Mouse (Mus musculus) lung, postnatal 14 days (tissue): ENCODE results near the gene Tbc1d8.

Experiments used
- DNase-seq: peaks from one replicate; pipeline ENCODE4 v3.0.0; 2021

Tbc1d8 gene

DNA sequence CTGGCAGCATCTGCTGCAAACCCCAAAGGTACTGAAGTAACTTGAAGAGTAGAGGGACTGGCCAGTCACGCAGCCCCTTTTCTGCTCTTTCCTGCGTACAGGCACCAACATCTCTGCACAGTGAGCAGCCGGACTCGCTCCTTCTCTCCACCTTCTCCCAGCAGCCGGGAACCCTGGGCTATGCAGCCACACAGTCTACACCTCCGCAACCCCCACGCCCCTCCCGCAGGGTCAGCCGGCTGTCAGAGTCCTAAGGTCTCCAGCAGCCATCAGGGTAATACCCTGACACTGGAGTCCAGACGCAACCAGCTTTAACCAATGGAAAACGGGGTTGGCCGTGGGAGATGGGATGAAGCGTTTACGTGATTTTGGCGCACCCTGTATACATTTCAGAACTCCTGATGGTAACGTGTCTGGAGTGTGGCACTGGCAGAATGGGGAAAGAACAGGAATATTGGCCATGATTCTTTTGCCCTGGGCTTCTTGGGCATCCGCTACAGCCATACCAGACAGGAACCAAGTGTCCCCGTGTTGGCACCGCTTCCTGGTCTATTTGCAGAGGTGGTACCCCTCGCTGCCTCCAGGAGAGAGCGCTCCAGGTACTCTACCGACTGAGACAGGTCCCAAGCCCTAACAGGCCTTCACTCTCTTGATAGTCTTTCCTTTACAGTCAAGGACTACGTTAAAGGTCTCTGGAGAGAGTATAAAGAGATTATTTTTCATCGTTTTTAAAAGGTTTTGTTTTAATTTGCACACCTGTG lies 116.6 kb downstream of the Tbc1d8 start:
- no peak for DNase-seq

DNA sequence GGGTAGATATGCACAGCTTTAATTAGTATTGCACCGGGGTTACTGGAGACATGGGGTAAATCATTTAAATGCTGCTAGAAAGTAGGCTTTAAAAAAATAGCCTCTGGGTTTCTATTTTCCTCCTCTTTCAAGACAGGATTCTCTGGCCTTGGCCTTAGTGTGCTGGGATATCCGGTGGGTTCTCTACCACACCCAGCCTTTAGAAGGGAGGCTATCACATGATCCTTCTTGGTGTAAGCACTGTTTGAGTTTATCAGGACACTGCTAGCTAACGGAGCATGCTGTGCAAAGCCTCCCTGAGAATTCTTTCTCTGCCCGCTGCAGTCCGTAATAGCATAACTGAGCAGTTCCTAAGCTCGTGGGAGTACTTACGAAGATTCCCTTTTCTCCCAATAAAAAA lies 129.1 kb downstream of the Tbc1d8 start:
- no peak for DNase-seq

DNA sequence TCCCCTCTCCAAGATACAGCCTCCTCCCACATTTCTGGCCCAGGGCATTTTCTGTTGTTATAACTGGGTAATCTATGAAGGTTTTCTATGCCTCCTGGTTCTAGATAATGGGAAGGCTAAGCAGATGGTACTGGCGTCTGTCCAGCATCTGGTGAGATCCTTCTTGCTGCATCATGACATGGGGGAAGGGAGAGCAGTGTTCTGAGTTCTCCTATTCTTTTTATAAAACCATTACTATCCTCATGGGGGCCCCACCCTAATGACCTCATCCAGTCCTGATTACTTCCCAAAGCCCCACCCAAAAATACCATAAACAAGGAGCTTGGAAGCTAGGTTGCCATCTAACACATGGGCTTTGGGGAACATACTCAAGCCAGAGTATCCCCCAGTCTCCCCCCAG lies 129.6 kb downstream of the Tbc1d8 start:
- no peak for DNase-seq

DNA sequence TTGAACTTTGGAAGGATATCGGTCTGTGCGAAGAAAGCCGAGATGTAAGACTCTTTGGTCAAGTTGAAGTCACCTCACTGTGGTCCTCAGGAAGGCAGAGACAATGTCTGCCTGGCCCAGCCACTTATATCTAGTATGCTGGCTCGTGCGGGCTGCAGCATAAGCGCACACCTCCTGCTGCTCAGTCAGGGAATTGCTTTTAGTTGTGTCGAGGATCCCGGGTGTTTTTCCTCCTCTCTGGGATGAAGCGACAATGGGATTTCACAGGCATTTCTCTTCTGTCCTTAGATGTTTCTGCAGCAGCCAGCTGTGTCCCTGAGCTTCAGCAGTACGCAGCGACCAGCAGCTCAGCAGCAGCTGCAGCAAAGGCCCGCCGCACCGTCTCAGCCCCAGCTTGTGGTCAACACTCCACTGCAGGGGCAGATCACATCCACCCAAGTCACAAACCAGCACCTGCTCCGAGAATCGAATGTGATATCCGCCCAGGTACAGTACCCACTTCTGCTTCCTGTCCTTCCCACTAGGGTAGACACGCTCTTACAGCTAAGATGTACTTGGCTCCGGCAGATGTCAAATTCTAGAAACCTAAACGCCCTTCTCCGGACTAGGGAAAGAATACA lies 133.5 kb downstream of the Tbc1d8 start:
- no peak for DNase-seq

DNA sequence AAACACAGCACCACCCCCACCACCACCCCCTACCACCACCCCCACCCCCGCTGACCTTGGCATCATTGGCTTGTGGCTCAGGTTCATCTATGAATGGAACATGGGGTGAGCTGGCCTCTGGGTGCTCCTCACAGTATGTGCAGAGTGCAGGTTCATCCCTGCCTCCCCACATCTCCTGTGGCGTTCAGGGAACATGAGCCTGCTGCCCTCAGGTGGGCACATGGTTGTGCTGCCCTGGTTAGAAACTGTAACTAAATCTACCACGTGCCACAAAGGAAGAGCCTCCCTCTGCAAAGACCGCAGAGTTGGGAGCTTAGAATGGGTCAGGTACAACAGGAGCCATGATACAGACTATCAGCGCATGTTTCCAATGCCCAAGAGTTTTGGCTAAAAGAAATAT lies 135.3 kb downstream of the Tbc1d8 start:
- DNase-seq = no peak

DNA sequence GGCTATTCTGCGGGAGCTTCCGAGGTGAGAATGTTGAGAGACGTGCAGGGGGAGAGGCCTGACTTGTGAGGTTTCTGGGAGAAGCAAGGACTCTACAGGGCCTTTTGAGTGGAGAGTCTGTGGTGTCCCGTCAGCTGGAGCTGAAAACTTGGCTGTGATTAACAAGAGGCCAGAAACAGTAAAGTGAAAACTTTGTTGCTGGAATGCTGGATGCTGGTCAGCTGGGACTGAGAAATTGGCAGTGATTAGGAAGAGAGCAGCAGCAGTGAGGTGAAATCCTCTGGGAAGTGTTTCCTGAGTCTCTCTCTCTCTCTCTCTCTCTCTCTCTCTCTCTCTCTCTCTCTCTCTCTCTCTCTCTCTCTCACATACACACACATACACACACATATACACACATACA lies 136.7 kb downstream of the Tbc1d8 start:
- no peak for DNase-seq

DNA sequence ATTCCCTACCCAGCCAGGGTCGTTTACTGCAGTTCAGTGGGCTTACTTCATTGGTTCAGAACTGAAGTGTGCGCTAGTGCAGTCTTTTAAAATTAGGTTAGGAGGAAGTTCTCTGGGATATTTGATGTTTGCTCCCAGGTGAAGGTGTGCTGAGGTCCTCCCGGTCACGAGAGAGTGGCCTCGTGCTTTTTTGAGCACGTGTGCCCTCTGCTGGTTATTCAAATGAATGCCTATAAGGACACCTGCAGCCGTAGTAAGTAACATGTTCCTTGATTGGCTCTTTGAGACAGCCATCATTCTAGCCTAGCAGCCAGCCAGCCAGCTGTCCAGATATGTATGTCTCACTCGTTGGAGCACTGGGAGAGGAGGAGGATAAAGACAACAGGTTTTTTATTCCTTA lies 137.9 kb downstream of the Tbc1d8 start:
- peak; percentile 63 for DNase-seq

DNA sequence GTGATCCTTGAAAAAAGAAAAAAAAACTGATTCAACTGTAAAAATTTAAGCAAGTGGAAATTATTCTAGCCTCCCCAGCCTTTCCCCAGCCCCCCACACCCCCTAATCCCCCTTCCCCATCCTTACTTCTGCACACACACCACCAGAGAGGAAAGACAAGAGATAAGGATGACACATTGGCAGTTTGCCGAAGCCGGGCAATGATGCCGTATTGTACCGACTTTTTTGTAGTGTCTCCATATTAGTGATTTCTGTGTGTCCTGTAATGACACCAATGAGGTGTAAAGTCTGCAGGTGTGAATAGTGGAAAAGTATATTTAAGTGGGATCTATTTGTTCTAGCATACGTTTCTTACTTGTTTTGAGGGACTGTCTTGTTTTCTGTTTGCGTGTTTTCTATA lies 138.4 kb downstream of the Tbc1d8 start:
- DNase-seq = no peak

DNA sequence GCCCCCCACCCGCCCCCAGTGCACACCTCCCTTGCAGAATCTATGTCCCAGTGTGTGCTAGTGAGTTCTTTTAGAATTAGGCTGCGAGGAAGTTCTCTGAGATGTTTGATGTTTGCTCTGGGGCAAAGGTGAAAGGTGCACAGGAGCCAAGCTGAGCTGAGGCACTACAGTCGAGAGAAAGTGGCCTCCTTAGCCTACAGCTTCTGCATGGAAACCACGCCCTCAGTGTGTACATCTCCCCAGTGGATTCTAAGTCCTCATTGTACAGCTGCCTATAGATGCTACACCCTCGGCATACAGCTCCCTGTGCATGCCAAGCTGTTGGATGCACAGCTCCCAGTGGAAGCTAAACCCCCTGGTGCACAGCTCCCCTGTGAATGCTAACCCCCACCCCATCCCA lies 139.1 kb downstream of the Tbc1d8 start:
- DNase-seq = no peak

DNA sequence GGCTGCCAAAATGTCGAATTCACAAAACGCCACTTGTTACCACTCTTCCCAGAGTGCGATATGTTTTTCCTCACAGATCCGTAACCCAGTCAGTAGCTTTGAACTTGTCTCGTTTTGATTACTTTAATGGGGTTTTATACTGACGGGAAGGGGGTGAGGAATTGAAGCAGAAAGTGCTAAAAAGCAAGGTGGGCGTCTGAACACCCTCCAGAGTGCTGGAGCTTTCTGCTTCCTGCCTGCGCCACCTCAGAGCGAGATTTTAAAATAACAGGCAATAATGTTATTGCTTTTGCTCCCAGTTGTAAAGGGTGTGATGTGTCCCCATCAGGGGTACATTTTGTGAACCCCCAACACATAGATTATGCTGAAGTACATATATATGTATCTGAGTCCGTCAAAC lies 139.7 kb downstream of the Tbc1d8 start:
- no peak for DNase-seq

DNA sequence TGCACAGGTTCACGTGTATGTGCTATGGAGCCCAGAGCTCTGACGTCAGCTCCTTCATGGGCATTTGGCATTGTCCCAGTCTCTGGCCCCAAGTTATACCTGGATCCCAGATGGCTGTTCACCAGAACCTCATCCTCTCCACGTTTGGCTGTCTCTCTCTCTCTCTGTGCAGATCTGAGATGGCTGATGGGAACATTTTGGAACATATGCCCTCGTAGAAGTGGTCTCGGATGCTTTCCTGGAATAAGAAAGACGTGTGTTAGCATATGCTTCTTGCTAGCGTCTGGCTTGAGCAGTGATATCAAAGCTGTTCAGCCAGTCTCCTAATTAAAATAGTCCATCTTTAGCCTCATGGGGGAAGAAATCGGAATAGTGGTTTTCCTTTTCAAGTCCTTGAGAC lies 141.8 kb downstream of the Tbc1d8 start:
- DNase-seq = no peak

DNA sequence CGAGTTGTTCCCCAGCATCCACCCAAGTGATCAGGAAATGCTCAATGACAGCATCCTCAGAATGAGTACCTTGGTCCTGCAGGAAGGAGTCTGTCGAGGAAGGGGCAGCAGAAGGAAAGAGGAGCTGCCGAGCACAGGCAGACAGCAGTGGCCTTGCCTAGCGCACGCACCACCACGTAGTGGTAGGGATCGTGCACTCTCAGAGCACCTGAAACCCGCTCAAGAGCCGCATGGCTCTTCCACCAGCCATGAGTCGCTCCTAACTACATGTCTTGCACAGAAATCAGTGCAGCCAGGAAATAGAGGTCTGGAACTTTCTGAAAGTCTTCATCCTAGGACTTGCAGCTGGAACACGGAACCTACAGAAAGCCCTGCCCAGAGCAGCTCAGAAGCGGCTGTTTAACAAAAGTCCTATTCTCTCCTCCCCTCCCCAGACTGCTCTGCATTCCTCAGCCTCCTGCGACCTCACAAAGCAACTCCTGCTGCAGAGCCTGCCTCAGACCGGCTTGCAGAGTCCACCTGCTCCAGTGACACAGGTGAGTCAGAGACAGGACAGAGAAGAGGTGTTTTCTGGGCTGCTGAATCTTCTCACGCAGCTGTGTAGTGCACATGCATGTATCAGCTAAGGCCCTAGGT lies 142.9 kb downstream of the Tbc1d8 start:
- DNase-seq = no peak

DNA sequence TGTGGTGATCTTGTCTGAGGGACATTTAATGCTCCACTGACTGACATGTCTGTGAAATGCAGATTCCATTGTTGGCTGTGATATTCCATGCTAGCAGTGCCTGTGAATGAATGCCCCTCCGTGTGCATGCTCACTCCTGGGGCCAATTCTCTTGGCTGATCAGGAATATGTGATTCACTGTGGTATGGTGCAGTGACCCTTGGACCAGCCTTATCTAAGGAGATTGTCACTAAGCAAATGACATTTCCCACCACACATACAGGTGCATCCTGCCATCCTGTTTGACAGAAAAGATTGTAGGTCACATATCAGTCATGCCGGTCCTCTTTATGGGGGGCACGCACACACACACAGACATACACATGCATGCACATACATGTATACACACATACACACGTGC lies 146.1 kb downstream of the Tbc1d8 start:
- no peak for DNase-seq

DNA sequence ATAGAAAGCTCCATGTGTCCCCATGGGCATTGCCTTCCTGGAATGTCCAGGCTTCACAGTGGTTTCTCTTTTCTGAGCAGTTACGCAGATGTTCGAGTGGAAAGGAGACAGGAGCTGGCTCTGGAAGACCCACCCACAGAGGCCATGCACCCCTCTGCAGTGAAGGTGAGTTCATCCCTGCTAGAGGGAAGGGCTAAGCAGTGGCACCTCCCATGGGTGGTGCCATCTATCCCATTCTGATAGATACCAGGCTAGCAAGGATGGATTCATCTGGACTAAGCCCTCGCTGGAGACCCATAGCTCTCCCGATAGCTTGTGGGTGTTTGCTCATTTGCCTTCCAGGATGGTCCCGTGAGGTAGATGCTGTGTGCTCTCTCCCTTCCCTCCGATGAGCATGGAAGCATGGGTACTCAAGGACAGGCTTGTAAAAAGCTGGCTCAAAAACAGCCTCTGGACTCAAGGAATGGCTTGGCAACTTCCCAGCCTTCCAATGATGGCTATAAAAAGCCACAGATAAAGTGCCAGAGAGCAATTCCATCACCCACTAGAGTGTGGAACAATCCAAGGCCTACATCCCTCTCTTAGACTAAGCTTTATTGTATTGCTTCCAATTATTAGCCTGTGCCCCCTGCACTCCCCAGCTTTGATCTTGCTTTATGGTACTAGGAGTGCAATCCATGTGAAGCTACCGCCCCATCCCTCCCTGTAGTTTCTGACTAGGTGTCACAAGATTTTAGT lies 147.5 kb downstream of the Tbc1d8 start:
- peak; percentile 35 for DNase-seq

DNA sequence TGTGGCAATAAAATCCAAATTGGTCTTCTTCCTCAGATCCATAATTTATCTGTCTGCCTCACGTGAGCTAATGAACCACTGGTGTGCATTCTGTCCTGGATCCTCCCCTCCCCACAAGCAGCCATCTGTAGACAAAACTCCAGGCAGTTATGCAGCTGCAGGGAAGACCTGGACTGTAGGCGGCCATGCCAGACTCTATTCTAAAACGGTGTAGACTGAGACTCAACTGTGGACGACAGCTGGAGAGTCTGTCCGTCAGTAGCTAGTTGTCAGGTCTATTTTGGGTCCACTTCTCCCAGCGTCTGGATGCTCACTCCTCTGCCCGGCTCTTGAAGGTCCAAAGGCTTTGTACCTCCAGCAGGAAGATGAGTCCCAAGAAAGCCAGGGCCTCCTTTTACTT lies 151.0 kb downstream of the Tbc1d8 start:
- DNase-seq = no peak

DNA sequence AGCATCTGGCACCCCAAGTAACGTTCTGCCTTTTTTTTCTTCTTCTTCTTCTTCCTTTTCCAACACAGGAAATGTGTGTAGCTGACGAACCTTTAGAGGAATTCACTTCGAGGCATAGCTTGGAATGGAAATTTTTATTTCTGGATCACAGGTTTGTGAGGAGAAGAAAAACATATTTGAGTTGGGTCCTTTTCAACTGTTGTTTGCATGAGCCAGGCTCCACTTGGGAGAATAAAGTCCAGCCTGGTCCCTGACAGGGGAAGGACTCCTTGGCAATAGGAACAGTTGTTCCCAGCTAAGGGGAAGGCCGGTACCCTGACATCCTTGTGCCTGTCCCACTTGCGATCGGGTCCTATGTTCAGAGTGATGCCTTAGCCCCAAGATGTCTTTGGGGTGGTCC lies 153.3 kb downstream of the Tbc1d8 start:
- no peak for DNase-seq

DNA sequence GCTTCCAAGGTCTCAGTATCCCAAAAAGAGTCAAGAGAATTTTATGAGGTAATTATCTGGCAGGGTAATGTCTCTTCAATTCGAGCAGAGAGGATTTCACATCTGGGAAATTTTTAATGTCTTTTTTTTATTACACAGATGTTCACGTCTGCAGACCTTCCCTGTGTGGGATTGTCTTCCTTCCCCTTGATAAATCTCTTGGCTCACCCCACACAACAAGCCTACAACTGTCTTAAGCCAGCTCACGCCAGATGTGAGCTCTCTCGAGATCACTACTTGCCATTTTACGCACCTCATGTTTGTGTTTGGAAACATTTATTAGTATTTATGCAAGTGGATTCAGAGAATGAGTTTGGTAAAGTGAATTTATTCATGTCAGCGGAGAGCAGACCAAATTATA lies 156.6 kb downstream of the Tbc1d8 start:
- DNase-seq = no peak
